Mouse (Mus musculus): Measurements from ENCODE around the gene Spib.

Spib gene

GRCm38 (mm10) chr7:44486927-44487575 lies 44.8 kb downstream of the Spib start:
- DNase-seq (ENCODE audit: low spot score): no peak

GRCm38 (mm10) chr7:44485572-44486195 lies 46.2 kb downstream of the Spib start:
- DNase-seq (ENCODE audit: low spot score): no peak

- DNase-seq (ENCODE audit: low spot score): peak; percentile 77
Measured at GRCm38 (mm10) chr7:44484841-44485571, 46.9 kb downstream of the Spib start.

- DNase-seq (ENCODE audit: low spot score): no peak
Measured at GRCm38 (mm10) chr7:44484109-44484508, 47.8 kb downstream of the Spib start.

- DNase-seq (ENCODE audit: low spot score): no peak
Measured at GRCm38 (mm10) chr7:44482836-44483435, 48.9 kb downstream of the Spib start.

All from MN1 (cell line).